Mouse (Mus musculus) erythroblast, embryonic 14.5 days (primary cell): ENCODE measurements around the gene Adam33.

Experiments used
- GATA1 ChIP-seq: IDR thresholded peaks from 2 replicates; pipeline ENCODE4 v1.6.1; 2012; ENCODE audit warnings: low read length, inconsistent platforms, mixed read lengths
- TAL1 ChIP-seq: IDR thresholded peaks from 3 replicates; pipeline ENCODE4 v1.6.1; 2012; ENCODE audit warnings: low read length, inconsistent platforms, mixed read lengths

GRCm38 (mm10) chr2:131030561-131030960 is 33.1 kb downstream of the Adam33 start:
- TF ChIP-seq TAL1 (no peak), GATA1 (no peak)
